Mouse (Mus musculus) adrenal gland, adult 2 months (tissue): Measurements from ENCODE around the gene Fat1. TPM values are rescaled to one million over a fixed set of nuclear protein-coding genes. Genes with fewer than 3 reads are reported as not detected.
"Not testable (repeated sequence)": the region's sequence is repeated elsewhere in the genome, so short reads cannot be mapped to it uniquely, and the experiment has no call there.

Source experiments
- DNase-seq: peaks from one replicate; pipeline ENCODE4 v3.0.0; 2021
- polyA plus RNA-seq: library from polyadenylated mRNA; depleted of rRNA; stranded (reverse); fragments of >200 nt; gene quantifications from 2 replicates; pipeline ENCODE4 v1.2.3, GENCODE M21; 2012; rRNA removed
- total RNA-seq, 2 experiments: library from RNA; stranded (reverse); gene quantifications; 2 replicates each; pipeline ENCODE4 v1.2.3; 2021

Fat1 gene
- total and polyA plus RNA-seq, 3 experiments: 36.1 to 75.4 (median 39.9) TPM

DNA sequence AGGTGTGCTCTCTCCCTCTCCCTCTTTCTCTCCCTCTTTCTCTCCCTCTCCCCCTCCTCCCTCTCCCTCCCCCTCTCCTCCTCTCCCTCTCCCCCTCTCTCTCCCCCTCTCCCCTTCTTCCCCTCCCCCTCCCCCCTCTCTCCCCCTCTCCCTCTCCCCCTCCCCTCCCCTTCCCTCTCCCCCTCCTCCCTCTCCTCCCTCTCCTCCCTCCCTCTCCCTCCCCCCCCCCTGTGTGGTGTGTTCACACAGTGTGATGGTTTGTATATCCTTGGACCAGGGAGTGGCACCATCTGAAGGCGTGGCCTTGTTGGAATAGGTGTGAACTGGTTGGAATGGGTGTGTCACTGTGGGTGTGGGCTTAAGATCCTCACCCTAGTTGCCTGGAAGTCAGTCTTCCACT, 130.1 kb downstream of the Fat1 start:
- not testable (repeated sequence) for DNase-seq

DNA sequence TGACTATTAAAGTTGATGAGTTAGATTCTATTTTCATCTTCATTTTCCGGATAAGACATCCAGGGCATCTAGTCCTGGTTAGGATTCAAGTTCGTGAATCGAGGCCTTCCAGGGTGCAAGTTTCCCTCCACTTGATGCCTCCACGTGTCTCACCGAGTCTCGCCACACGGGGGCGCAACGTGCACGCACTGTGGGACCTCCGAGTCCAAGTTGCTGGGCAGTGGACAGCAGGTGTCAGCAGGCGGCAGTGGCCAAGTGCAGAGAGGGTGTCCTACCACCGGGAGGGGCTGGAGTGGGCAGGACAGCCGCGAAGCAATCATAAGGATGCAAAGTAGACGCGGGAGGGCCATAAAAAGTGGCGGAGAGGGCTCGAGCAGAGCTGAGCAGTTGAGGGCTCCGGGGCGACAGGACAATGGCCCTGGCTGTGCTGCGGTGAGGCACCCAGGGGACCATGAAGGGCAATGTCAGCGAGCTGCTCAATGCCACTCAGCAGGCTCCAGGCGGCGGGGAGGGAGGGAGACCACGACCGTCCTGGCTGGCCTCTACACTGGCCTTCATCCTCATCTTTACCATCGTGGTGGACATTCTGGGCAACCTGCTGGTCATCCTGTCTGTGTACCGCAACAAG, 133.6 kb downstream of the Fat1 start, which contains the start of gene Mtnr1a:
TSS of gene Mtnr1a (plus strand) at position 379 of the 628 bp plus-strand sequence.
- peak; percentile 88 for DNase-seq

DNA sequence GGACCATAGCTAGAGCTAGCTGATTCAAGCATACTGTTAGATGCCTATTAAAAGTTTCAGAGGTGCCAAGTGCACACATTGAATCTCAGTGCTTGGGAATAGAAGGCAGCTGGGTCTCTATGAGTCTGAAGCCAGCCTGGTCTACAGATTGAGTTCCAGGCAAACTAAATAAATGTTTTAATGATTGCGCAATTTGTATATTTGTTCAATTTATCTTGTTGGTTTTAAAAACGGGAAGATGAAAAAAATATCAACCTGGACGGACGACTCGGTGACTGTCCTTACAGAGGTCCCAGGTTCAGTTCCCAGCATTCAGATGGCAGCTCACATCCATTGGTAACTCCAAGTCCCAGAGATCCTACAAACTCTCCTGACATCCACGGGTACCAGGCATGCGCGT, 135.7 kb downstream of the Fat1 start:
- no peak for DNase-seq

DNA sequence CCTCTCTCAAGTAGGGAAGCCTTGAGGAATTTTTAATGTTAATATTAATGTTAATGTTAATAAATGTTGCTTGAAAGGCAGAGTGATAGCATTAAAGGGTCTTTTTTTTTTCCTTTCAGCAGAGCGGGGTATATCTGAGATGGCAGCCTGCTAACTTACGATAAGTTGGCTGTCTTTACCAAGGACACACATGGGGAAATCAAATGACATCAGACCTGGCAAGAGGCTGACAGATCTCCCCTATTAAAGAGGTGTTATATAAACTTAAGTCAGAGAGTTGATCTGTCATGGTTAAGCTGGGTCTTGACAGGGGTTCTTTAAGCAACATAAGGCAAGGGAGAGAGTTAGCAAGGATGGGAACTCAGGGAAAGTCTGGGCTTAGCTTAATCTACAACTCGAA, 145.6 kb downstream of the Fat1 start:
- no peak for DNase-seq

DNA sequence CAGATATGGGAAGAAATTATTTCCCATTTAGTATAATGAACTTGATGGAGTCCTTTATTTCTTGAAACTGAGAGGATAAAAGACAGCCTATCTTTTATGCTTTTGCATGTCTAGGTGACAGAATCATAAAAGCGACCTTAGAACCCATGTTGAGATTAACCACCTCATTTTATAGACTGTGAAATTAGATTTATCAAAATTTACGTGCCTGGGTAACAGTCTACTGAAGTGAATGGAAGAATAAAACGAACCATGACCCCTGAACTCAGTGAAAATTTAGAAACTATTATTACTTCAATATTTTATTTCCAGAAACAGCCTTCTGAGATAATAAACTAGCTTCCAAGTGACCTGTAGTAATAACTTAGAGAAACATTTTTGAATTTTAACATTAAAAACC, 158.4 kb downstream of the Fat1 start:
- no peak for DNase-seq

Other genes with a start within 250 kb of the Fat1 start
- not detected for gene Mtnr1a, start 133.7 kb downstream of the Fat1 start, total RNA-seq
- not detected in 2 replicates for gene Mtnr1a, start 133.7 kb downstream of the Fat1 start, polyA plus RNA-seq